Mouse (Mus musculus): Measurements from ENCODE around the gene Gm12794. TPM values are rescaled to one million over a fixed set of nuclear protein-coding genes. Genes with fewer than 3 reads are reported as not detected.

Gene Gm12794
- not detected for total RNA-seq (2023)

DNA sequence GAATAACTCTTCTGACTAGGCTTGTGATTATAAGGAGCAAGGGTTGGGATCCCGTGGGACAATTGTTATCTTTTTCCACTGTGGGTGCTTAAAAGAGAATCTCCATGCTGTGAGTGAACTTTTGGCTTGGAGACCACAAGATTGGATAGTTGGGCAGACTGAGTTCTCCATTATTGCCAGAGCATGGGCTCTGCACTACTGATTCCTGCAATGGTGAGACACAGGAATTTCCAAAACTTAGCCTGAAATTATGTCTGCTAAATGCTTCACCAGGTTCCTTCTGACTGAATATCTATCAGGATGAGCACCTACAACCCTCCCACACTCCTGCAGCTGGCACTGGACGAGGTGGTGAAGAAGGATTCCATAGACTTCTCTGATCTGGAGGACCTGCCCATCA, at the start of gene Gm12794:
Gm12794 (plus strand) TSS at position 301 of the 400 bp plus-strand sequence.

GRCm38 (mm10) chr4:101893656-101894420, 46.4 kb upstream of the Gm12794 start, which contains the start of gene C130073F10Rik:
C130073F10Rik (minus strand) TSS chr4:101893789.

GRCm38 (mm10) chr4:101908821-101909220, 31.4 kb upstream of the Gm12794 start, which contains the start of gene Gm12800:
Gm12800 (plus strand) TSS chr4:101909121.

GRCm38 (mm10) chr4:101980949-101981348, 40.7 kb downstream of the Gm12794 start, which contains the start of gene Gm12790:
Gm12790 (minus strand) TSS chr4:101981049.

DNA sequence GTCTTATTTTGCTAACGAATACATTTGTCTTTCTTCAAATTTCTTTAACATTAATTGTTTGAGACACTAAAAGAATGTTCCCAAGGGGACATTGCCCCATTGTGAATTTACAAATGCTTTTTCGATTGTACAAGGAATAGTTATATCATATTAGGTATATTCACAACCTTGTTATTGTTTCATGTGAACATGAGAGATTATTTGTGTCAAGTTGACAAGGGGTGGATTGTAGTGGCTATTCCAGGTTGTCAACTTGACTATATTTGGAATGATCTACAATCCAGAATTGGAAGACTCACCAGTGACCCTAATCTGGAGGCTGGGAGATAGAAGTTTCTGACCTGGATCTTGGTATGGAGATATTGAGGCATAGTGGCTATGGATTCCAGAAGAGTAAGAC, 46.1 kb downstream of the Gm12794 start, which contains the start of gene Gm12789:
Gm12789 (plus strand) TSS at position 301 of the 400 bp plus-strand sequence.

Other genes with a start within 250 kb of the Gm12794 start
- gene Lepr, start 223.0 kb upstream of the Gm12794 start, total RNA-seq (2023) = 1 to 10 TPM in 1 of 2 experiments, under 1 TPM in 1; 0.87 to 1.0 TPM
- gene B020004J07Rik, start 96.4 kb upstream of the Gm12794 start, total RNA-seq (2023) = not detected
- gene C130073F10Rik, start 46.6 kb upstream of the Gm12794 start, total RNA-seq (2023) = not detected
- not detected for gene Gm12800, start 31.3 kb upstream of the Gm12794 start, total RNA-seq (2023)
- under 1 TPM in 1 of 2 experiments, not detected in 1; 0.68 TPM for gene Gm12790, start 40.6 kb downstream of the Gm12794 start, total RNA-seq (2023)
- not detected for gene Gm12789, start 46.2 kb downstream of the Gm12794 start, total RNA-seq (2023)
- gene Pde4b, start 147.1 kb downstream of the Gm12794 start, total RNA-seq (2023) = 10 to 100 TPM; 65.4 to 74.6 TPM

All from neutrophil, adult 59 days (primary cell).